Mouse (Mus musculus): ENCODE results near the gene Dock1.

Gene Dock1

GRCm38 (mm10) chr7:135169936-135170335, 499.5 kb downstream of the Dock1 start:
- no peak for DNase-seq (ENCODE audit: low spot score)

DNA sequence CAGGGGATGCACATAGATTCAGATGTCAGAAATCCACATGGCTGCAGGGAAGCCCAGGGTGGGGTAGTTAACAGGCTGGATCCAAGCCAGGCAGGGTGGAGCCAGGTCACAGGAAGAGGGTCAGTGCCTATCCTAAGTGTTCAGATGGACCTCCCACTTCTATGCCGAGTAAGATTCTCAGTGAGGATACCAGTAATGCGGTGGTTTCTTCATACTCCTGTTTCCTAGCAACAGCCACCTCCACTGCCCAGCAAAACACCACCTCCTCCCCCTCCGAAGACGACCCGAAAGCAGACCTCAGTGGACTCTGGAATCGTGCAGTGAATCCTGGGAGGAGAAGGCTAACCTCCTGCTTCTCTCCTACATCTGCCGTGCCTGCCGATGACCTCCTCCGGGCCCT, 501.8 kb downstream of the Dock1 start:
- no peak for DNase-seq (ENCODE audit: low spot score)

- no peak for DNase-seq (ENCODE audit: low spot score)
Measured at GRCm38 (mm10) chr7:135194190-135194589, 523.7 kb downstream of the Dock1 start.

- no peak for DNase-seq (ENCODE audit: low spot score)
Measured at GRCm38 (mm10) chr7:135195631-135196030, 525.2 kb downstream of the Dock1 start.

GRCm38 (mm10) chr7:135196828-135197227, 526.4 kb downstream of the Dock1 start:
- DNase-seq (ENCODE audit: low spot score) = no peak

DNA sequence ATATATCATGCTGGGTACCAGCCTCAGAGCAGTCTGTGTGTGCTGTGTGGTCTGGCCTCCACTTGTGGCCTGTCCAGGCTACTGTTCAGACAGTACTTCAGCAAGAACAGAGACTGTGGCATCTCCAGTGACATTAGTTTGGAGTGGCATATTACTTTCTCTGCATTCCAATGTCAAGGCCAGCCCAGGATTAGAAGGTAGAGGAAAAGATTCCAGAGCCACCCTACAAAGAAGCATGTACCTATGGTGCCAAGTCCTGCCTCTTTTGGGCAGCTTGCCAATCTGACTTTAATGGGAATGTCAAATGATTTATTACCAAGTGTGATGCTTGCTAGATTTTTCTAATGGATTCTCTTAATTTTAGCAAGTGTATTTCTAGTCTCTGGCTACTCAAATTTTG, 533.5 kb downstream of the Dock1 start:
- no peak for DNase-seq (ENCODE audit: low spot score)

- DNase-seq (ENCODE audit: low spot score) = no peak
Measured at GRCm38 (mm10) chr7:135205111-135205510, 534.7 kb downstream of the Dock1 start.

- no peak for DNase-seq (ENCODE audit: low spot score)
Measured at GRCm38 (mm10) chr7:135208947-135209567, 538.6 kb downstream of the Dock1 start.

DNA sequence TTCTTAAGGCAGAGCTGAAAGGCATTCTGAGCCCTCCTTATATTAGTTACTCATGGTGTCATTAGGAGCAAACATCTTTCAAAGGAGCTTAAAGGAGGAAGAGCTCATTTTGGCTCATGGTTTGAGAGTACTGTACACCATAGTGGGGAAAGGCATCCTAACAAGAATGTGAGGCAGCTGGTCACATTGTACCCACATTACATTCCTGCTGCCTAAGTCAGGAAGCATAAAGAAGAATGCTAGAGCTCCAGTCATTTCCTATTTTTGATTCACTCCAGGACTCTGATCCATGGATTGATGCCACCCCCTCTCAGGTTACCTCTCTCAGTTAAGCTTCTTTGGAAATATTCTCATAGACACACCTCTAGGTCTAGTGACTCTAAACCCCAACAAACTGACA, 539.8 kb downstream of the Dock1 start:
- DNase-seq (ENCODE audit: low spot score) = no peak

- DNase-seq (ENCODE audit: low spot score) = no peak
Measured at GRCm38 (mm10) chr7:135210831-135211230, 540.4 kb downstream of the Dock1 start.

GRCm38 (mm10) chr7:135212505-135212904, 542.1 kb downstream of the Dock1 start:
- DNase-seq (ENCODE audit: low spot score) = no peak

GRCm38 (mm10) chr7:135221475-135221874, 551.0 kb downstream of the Dock1 start:
- DNase-seq (ENCODE audit: low spot score) = no peak

Measured in layer of hippocampus, adult 9-10 months (tissue).